Mouse (Mus musculus) midbrain, postnatal 0 days (tissue): ENCODE data around the gene Ntpcr. TPM values are rescaled to one million over a fixed set of nuclear protein-coding genes. Genes with fewer than 3 reads are reported as not detected.

Experiments used
- ATAC-seq: fragments of 200-750 bp; cut with Nextera tagmentation; 2 replicates; pipeline ENCODE4 v1.8.0; 2017; ENCODE audit warnings: moderate number of reproducible peaks, mild to moderate bottlenecking, moderate TSS enrichment, moderate library complexity; ENCODE audit not compliant: low FRiP score
- DNase-seq: peaks from one replicate; pipeline ENCODE4 v3.0.0-alpha.2; 2015; ENCODE audit warnings: low spot score
- H3K27ac ChIP-seq: fragments of 300-500 bp; sonication (generic); 2 replicates; pipeline ENCODE4 v1.5.1; 2014; ENCODE audit warnings: low read depth, mild to moderate bottlenecking, low read length, mixed read lengths
- H3K27me3 ChIP-seq: fragments of 300-500 bp; sonication (generic); 2 replicates; pipeline ENCODE4 v1.6.1; 2014; ENCODE audit warnings: low read length, control low read depth, mixed read lengths; ENCODE audit not compliant: insufficient read depth
- H3K36me3 ChIP-seq: fragments of 300-500 bp; sonication (generic); 2 replicates; pipeline ENCODE4 v1.6.1; 2014; ENCODE audit warnings: low read length, control low read depth, mixed read lengths; ENCODE audit not compliant: insufficient read depth
- H3K4me1 ChIP-seq: fragments of 300-500 bp; sonication (generic); 2 replicates; pipeline ENCODE4 v1.6.1; 2014; ENCODE audit warnings: mild to moderate bottlenecking, control low read depth, antibody characterized with exemption, low read length, mixed read lengths; ENCODE audit not compliant: insufficient read depth
- H3K4me2 ChIP-seq: fragments of 300-500 bp; sonication (generic); 2 replicates; pipeline ENCODE4 v1.6.1; 2014; ENCODE audit warnings: low read depth, mild to moderate bottlenecking, low read length, mixed read lengths; ENCODE audit not compliant: poor library complexity, severe bottlenecking
- H3K4me3 ChIP-seq: fragments of 300-500 bp; sonication (generic); 2 replicates; pipeline ENCODE4 v1.5.1; 2014; ENCODE audit warnings: low read depth, mild to moderate bottlenecking, low read length, moderate library complexity
- H3K9ac ChIP-seq: fragments of 300-500 bp; sonication (generic); replicated peaks from 2 replicates; pipeline ENCODE4 v1.6.1; 2014; ENCODE audit warnings: mild to moderate bottlenecking, low read length, moderate library complexity, mixed read lengths; ENCODE audit not compliant: poor library complexity, severe bottlenecking
- H3K9me3 ChIP-seq: fragments of 300-500 bp; sonication (generic); 2 replicates; pipeline ENCODE4 v1.6.1; 2016; ENCODE audit warnings: low read length, control low read depth
- CTCF ChIP-seq: IDR thresholded peaks from 2 replicates; pipeline ENCODE4 v1.5.1; 2016; ENCODE audit warnings: antibody characterized with exemption, mild to moderate bottlenecking
- WGBS: fragments of 180-500 bp; shearing (Covaris S2); extraction: QIAGEN DNeasy Blood & Tissue Kit; methylation state at CpG from one replicate; pipeline ENCODE4 v1.1.7; 2014; 5-methylcytosine and 5-hydroxymethylcytosine counted together
- polyA plus RNA-seq: library from polyadenylated mRNA; unstranded; fragments of >200 nt; fragmentation: Nextera tagmentation; extraction: Ambion mirVana; gene quantifications from 2 replicates; pipeline ENCODE4 v1.2.1, GENCODE M21; 2015
- total RNA-seq: library from RNA; depleted of rRNA; stranded (reverse); fragments of >200 nt; gene quantifications from 2 replicates; pipeline ENCODE4 v1.2.3, GENCODE M21; 2014

The Ntpcr gene
- total and polyA plus RNA-seq, 2 experiments from 2014 or later = 24.1 to 32.2 TPM

- 41% methylated on average over 7 of the region's 7 CpGs for WGBS
- DNase-seq (no peak), ATAC-seq (no peak)
- no peak overlapping the region for H3K27ac ChIP-seq
- TF ChIP-seq CTCF = no peak
- H3K36me3 ChIP-seq = peaks cover 13% of the 10 kb centered on the region
- H3K4me1 ChIP-seq = no peaks in the 10 kb centered on the region
- no peak overlapping the region for H3K4me3 ChIP-seq
- H3K9me3 ChIP-seq = no peaks in the 10 kb centered on the region
- H3K27me3 ChIP-seq = no peaks in the 10 kb centered on the region
- H3K9ac ChIP-seq = no peak overlapping the region
- no peak overlapping the region for H3K4me2 ChIP-seq
These were observed 43.6 kb downstream of the Ntpcr start for GRCm38 (mm10) chr8:125773281-125773803.

DNA sequence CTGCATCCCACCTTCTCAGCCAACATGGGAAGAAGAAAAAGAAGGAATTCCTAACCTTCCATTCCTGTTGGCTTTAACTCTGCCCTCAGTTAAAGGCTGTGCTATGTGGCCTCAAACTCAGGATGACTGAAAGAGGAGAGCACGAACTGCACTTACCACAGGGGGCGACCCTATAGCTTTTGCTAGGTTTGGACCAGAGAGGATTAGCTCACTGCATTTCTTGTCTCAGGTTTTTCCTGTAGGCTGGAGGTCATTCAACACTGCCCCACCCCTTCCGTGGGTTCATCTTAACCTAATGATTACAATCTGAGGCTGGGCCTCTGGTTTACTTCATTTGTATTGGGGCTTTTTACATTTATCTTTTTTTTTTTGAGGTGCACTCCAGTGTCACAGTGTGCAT is 45.3 kb downstream of the Ntpcr start:
- no peaks in the 10 kb centered on the region for H3K4me1 ChIP-seq
- ATAC-seq = no peak
- no peak overlapping the region for H3K4me3 ChIP-seq
- no peak overlapping the region for H3K4me2 ChIP-seq
- no peak overlapping the region for H3K9ac ChIP-seq
- peaks cover 10% of the 10 kb centered on the region; the same call in 1 of the 2 replicates for H3K36me3 ChIP-seq
- no peaks in the 10 kb centered on the region for H3K27me3 ChIP-seq
- DNase-seq = no peak
- TF ChIP-seq CTCF = no peak
- H3K9me3 ChIP-seq = no peaks in the 10 kb centered on the region
- 67% methylated on average over 3 of the region's 3 CpGs for WGBS
- no peak overlapping the region for H3K27ac ChIP-seq

DNA sequence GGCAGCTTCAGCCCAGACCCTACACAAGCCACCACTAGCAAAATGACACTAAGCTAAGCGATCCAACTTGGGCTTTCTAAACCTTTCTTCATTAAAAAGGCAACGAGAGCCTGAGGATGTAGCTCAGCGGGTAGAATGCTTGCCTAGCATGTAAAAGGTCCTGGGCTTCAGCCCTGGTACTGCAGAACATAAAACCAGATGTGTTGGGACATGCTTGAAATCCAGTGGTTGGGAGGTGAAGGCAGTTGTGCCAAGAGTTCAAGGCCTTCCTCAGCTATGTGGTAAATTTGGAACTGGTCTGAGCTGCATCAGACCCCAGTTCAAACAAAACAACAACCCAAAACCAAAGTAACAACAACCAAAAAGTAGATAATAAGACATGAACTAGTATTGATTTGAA is 46.6 kb downstream of the Ntpcr start:
- H3K4me2 ChIP-seq = no peak overlapping the region
- ATAC-seq (no peak), DNase-seq (no peak)
- H3K27me3 ChIP-seq = no peaks in the 10 kb centered on the region
- no peaks in the 10 kb centered on the region for H3K9me3 ChIP-seq
- 94% methylated on average over 3 of the region's 3 CpGs for WGBS
- H3K4me3 ChIP-seq = no peak overlapping the region
- H3K27ac ChIP-seq = no peak overlapping the region
- peaks cover 8% of the 10 kb centered on the region; the same call in 1 of the 2 replicates for H3K36me3 ChIP-seq
- TF ChIP-seq CTCF = no peak
- H3K9ac ChIP-seq = no peak overlapping the region
- H3K4me1 ChIP-seq = no peaks in the 10 kb centered on the region

- no peak overlapping the region for H3K4me3 ChIP-seq
- 82% methylated on average over 6 of the region's 6 CpGs for WGBS
These were observed 47.0 kb downstream of the Ntpcr start for GRCm38 (mm10) chr8:125776800-125777199.

GRCm38 (mm10) chr8:125777478-125778164 is 47.9 kb downstream of the Ntpcr start:
- DNase-seq (no peak), ATAC-seq (no peak)
- Histone ChIP-seq H3K36me3 (0 out of 2 replicates have a peak, but pooled peaks cover 3% of the 10 kb centered on the region), H3K4me2 (no peak overlapping the region), H3K9me3 (no peaks in the 10 kb centered on the region), H3K27ac (no peak overlapping the region), H3K9ac (no peak overlapping the region), H3K4me3 (no peak overlapping the region), H3K27me3 (no peaks in the 10 kb centered on the region), H3K4me1 (no peaks in the 10 kb centered on the region)
- TF ChIP-seq CTCF = no peak
- WGBS = 77% methylated on average over 12 of the region's 12 CpGs

More at GRCm38 (mm10) chr8:125776800-125777199, 47.0 kb downstream of the Ntpcr start:
- Histone ChIP-seq H3K9me3 (no peaks in the 10 kb centered on the region), H3K27ac (no peak overlapping the region), H3K4me2 (no peak overlapping the region), H3K9ac (no peak overlapping the region), H3K4me1 (no peaks in the 10 kb centered on the region), H3K36me3 (peaks cover 5% of the 10 kb centered on the region; the same call in 1 of the 2 replicates), H3K27me3 (no peaks in the 10 kb centered on the region)
- TF ChIP-seq CTCF = no peak
- ATAC-seq = no peak
- DNase-seq = no peak

- Histone ChIP-seq H3K9me3 (no peaks in the 10 kb centered on the region), H3K4me1 (no peaks in the 10 kb centered on the region), H3K27me3 (no peaks in the 10 kb centered on the region), H3K36me3 (0 out of 2 replicates have a peak, but pooled peaks cover under 1% of the 10 kb centered on the region), H3K4me2 (no peak overlapping the region), H3K27ac (no peak overlapping the region), H3K4me3 (no peak overlapping the region), H3K9ac (no peak overlapping the region)
- ATAC-seq (no peak), DNase-seq (no peak)
- no peak for TF ChIP-seq CTCF
- WGBS = 93% methylated on average over 5 of the region's 5 CpGs
These were observed 49.2 kb downstream of the Ntpcr start for GRCm38 (mm10) chr8:125778919-125779318.
